Mouse (Mus musculus) liver, embryonic 18 days (tissue): ENCODE data around the gene Plxna1. TPM values are rescaled to one million over a fixed set of nuclear protein-coding genes. Genes with fewer than 3 reads are reported as not detected.

Source experiments
- polyA plus RNA-seq: library from polyadenylated mRNA; depleted of rRNA; stranded (reverse); fragments of >200 nt; gene quantifications from 2 replicates; pipeline ENCODE4 v1.2.3, GENCODE M21; 2012; rRNA removed

The Plxna1 gene
- polyA plus RNA-seq = 3.1 and 3.4 TPM in 2 replicates

DNA sequence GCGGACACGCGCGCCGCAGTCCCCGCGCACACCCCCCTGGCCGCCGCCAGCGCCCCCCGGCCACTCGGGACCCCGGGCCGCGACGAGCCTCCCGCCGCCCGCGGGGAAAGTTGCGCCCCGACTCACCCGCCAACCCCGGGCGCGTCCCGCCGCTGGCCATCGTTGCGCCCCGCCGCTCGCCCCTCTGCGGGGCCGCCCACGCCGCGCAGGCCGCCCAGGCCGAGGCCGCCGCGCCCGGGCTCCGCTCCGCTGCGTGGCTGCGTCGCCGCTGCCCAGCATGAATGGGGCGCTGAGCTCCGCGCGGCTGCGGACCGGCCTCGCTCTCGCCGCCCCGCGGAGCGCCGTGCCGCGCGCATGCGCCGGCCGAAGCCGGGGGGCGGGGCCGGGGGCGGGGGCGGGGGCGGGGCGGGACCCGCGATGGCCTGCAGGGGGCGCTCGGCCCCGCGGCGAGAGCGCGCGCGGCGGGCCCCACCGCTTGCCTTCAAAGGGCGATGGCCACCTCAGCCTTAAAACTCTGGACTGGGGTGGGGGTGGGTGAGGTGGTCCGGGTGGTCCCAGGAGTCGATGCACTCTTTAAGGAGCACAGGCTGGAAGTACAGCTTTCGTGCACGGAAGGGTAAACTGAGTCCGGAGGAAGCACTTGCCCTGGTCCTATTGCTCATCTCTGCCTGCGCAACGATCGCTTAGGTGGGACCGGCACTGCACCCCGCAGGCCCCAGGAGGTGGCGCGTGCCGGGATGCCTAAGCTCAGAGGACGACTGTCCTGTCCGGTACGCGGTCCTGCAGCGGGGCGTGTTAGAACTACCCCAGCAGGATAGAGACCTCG is at the start of gene Plxna1:
Plxna1 (minus strand) TSS at position 340 of the 826 bp plus-strand sequence.

Other genes starting within 250 kb of the Plxna1 start
- 9.9 and 10.2 TPM in 2 replicates for gene Chchd6, start 233.0 kb upstream of the Plxna1 start, polyA plus RNA-seq